Mouse (Mus musculus): ENCODE results near the gene Slc29a4.

DNA sequence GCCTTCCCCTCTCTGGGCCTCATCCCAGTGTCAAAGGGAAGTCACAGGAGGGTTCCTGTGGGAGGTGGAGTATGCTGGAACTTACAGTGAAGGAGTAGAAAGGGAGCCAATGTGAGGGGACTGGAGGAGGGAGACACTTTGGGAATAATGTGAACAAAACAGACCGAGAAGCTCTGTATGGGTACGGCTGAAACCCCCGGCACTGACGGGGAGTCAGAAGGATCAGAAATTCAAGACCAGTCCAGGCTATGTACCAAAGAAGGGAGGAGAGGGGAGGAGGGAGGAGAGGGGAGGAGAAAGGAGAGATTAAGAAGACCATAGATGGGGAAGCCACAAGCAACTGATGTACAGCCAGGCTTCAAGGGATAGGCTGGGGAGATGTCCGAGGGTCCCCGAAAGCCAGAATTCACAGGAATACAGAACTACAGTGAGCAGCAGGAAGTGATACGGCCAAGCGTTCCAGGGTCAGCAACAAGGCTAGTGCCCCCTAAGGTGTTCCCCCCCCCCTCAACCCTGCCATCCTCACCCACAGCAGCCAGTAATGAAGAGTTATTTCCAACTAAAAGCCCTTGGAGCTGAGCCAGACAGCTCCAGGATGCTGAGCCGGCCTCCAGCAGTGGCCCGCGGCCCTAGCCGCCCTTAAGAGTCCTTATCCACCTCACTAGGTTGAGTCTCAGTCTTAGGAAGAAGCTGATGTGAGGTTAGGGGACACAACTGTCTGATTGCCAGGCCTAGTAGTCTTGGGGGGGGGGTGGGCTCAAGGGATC, 842 bp downstream of the Slc29a4 start:
- TF ChIP-seq CTCF (IDR thresholded peaks at IDR 0.05; ENCODE audit: extremely low read depth, insufficient read length, insufficient replicate concordance, low read depth, low read length): no peak
- TF ChIP-seq POLR2A (IDR thresholded peaks at IDR 0.05; ENCODE audit: low read depth, low read length): no peak
